Mouse (Mus musculus): Measurements from ENCODE around the gene Dpp6.

Gene Dpp6

DNA sequence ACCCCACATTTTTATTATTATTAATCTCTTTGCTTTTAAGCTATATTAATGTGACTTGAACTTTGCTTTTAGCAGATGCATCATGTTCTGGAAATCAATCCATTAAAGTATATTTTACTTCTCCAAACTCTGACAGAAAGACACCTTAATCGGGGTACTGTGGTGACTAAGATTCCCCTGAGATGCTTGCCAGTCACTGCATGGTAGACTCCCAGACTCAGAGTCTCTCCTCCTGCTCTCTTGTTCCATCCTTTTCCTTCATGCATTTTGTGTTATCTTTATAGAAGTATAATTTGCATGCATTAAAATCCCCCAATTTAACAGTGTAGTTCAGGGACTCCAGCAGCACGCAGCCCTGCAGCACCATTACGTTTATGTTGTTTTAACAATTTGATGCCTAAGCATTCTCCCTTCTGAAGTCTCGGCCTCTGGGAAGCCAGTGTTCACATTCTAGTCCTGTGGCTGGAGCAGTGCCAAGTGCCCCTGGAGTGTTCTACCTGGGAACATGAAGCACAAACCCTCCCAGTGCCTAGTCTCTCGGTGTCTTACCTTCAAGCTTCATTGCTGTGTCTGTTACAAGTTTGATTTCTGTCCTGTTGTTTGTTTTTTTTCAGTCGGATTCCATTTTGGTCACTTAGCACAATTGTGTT is 153.1 kb downstream of the Dpp6 start:
- no peak for DNase-seq

DNA sequence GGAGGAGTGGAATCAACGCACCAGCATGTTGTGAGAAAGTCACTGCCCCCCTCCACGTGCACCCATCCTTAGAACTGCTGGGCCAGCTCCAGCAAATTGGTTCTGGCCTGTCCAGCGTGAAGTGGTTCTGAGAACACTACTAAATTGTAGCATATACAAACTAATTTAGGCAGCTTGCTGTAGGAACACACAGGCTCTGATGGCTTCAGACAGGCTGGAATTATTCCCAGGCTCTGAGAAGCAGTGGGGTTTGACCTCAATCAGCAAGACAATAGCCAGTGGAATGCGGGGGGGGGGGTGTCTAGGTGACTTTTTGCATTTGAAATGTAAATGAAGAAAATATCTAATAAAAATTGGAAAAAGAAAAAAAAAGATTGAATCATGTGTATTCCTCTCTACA is 156.2 kb downstream of the Dpp6 start:
- no peak for DNase-seq

GRCm38 (mm10) chr5:26979348-26979747 is 162.3 kb downstream of the Dpp6 start:
- DNase-seq = no peak

DNA sequence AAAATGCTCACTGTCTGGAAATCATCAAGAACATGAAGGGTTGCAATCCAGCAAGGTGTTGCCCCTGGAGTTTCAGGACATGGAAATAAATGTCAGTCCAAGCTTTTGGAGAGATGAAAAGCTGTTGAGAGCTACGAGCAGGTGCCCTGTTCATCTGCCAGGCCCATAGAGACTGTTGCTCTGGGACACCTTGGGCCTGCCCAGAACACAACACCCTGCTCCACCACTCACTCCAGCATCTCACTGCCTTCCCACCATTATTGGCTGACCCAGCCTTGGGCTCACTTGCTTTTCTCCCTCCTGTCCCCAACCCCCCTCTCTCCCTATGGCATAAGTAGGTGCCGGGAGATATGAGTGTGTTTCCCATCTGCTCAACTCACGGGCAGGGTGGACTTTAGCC is 162.8 kb downstream of the Dpp6 start:
- no peak for DNase-seq

- no peak for DNase-seq
Measured at GRCm38 (mm10) chr5:26985114-26985513, 168.1 kb downstream of the Dpp6 start.

DNA sequence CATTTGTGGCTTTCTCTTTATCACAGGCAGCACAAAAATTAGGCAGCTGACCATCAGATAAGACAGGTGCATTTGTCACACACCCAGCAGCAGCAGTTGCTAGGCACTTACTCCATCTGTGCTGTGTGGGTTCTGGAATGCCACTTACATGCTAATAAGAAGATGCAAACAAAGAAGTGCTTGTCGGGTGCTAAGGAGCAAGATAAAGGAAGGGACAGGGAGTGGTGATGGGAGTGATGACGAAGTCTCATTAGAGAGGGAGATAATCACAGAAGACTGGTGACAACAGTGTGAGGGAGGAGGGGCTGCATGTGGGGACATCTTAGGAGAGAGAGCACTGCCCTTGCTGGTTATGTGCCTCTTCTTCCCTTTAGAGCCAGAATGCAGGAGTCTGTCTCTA is 174.6 kb downstream of the Dpp6 start:
- DNase-seq = no peak

GRCm38 (mm10) chr5:27003537-27003936 is 186.5 kb downstream of the Dpp6 start:
- DNase-seq = no peak

DNA sequence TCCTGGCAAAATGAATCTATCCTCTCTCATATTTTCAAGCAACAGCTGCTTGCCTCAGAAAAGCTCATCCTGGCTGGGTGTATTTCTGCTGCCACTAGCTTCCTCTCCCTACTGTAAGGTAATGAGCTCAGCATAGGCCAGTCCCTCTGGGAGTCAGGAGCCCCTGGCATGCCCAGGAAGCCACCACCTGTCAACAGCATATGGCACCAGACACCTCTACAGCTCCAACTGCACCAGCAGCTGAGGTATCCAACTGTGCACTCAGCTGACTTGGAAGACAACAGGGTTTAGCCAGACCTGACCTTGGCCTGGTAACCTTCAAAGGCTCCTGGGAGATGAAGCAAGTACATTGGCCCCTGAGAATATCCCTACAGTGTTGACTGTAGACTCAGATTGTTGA is 192.2 kb downstream of the Dpp6 start:
- peak; percentile 83 for DNase-seq

- DNase-seq = peak; percentile 85
Measured at GRCm38 (mm10) chr5:27010582-27010981, 193.6 kb downstream of the Dpp6 start.

- DNase-seq = no peak
Measured at GRCm38 (mm10) chr5:27018314-27018956, 201.4 kb downstream of the Dpp6 start.

- DNase-seq = no peak
Measured at GRCm38 (mm10) chr5:27028611-27029010, 211.6 kb downstream of the Dpp6 start.

GRCm38 (mm10) chr5:27029784-27030183 is 212.8 kb downstream of the Dpp6 start:
- peak; percentile 39 for DNase-seq

GRCm38 (mm10) chr5:27034858-27035257 is 217.9 kb downstream of the Dpp6 start:
- DNase-seq = no peak

- no peak for DNase-seq
Measured at GRCm38 (mm10) chr5:27035291-27035690, 218.3 kb downstream of the Dpp6 start.

DNA sequence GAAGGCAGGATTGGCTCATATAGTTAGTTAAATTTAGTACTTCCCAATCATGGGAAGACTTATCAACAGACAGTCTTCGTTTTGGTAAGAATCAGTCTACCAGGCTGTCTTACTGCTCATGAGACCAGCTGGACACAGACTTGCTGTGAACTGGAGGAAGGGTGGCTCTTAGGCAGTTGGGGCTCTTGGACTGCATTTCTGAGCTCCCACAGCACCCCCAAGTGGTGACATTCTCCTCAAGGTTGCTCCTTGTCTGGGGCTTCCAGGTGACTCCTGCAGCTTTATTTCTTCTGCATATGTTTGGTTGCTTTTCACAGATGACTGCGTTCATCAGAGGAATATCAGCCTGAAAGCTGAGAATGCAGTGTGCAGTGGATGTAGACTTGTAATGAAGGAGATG is 218.9 kb downstream of the Dpp6 start:
- DNase-seq = peak; percentile 89

DNA sequence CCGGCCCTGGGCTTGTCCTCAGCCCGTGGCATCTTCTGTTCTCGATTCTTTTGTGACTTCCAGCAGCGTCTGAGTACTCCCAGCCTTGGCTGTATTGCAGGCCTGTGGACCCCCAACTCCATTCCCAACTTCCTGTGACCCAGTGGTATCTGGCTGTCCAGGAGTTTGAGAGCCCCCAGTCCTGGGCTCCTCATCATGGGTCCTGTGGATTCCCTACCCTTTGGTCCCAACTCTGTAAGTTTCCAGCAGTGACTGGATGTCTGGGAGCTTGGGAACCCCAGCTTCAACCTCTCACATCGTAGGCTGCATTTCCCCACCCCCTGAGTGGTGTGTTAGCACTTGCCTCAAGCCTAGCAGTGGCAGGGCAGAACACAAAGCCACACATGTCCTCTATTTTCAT is 220.8 kb downstream of the Dpp6 start:
- no peak for DNase-seq

DNA sequence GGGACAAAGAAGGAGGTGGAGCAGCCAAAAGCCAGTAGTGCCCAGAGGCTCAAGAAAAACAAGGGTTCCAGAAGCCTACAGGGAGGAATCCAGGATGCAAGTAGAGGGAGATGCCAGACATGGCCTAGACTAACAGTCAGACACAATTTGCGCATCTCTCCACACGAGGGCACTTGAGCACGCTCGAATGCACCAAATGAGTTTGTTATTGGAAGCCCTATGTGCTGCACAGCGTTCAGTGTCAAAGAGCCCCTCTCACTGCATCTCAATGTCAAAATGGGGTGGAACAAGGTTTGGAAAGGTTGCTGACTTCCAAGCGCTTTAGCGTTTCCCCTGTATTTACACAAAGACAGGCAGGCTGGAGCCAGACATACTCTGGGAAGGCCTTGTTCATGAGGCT is 231.2 kb downstream of the Dpp6 start:
- DNase-seq = peak; percentile 77

- peak; percentile 28 for DNase-seq
Measured at GRCm38 (mm10) chr5:27048926-27049325, 231.9 kb downstream of the Dpp6 start.

- peak; percentile 50 for DNase-seq
Measured at GRCm38 (mm10) chr5:27049341-27050091, 232.5 kb downstream of the Dpp6 start.

DNA sequence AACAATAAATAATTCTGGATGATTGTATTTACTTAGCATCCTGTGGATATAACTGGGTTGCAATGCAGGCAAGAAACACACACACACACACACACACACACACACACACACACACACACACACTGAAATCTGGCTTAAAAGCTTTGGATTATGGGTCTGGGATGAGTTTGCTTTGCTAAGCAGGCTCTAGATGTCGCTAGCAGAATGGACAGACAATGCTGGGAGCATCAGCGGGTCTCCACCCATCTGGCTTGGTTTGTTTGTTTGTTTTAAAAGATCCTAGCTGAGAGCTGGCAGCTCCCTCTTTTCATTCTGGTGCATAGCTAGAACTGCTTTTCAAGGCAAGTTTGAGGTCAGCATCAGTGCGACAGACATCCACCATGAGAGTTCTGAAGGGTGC is 234.2 kb downstream of the Dpp6 start:
- peak; percentile 46 for DNase-seq

- DNase-seq = no peak
Measured at GRCm38 (mm10) chr5:27052441-27052840, 235.4 kb downstream of the Dpp6 start.

DNA sequence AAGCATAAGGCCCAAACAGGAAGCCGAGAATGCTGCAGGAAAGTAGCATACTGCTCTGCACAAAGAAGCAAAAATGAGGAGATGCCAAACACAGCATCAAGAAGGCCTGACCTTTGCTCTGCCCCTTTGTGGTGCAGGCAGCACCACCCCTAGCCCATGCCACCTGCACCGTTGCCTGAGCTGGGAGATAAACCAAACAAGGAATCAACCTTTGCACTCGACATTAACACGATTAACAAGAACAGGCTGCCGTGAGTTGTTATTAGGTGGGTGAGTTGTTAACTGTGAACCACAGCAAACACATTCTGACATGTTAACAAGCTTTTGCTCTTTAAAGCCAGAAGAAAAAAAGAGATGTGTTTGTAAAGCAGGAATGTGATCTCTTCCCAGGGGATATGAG is 239.4 kb downstream of the Dpp6 start:
- DNase-seq = no peak

GRCm38 (mm10) chr5:27060114-27060513 is 243.1 kb downstream of the Dpp6 start:
- no peak for DNase-seq

DNA sequence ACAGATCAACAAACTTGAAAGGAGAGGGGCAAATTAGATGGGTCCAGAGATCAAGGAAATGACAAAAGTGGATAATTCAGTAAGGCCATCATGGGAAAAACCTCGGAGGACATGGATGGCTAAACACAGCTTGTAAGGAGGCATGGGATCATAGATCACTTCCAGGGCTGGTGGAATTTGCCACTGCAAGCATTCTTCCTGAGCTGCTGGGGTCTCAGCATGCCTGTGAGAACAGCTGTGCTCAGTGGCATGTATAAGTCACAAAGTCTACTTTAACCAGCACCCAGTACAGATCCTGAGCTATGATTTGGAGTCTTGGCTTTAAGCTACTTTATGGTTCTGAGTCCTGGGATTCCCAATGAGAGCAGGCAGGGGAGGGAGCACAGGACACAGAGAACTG is 246.9 kb downstream of the Dpp6 start:
- DNase-seq = no peak
